Mouse (Mus musculus) C2C12 (cell line): ENCODE data around the gene Mslnl. TPM values are rescaled to one million over a fixed set of nuclear protein-coding genes. Genes with fewer than 3 reads are reported as not detected.
A peak's percentile ranks its signal among the peaks of the same experiment; 100 is the strongest.

Experiments used
- H3K27me3 ChIP-seq: one replicate; pipeline ENCODE4 v1.6.1; 2011; ENCODE audit not compliant: control insufficient read depth, insufficient read depth, insufficient read length
- H3K36me3 ChIP-seq: one replicate; pipeline ENCODE4 v1.6.1; 2011; ENCODE audit not compliant: control insufficient read depth, insufficient read depth
- H3K4me3 ChIP-seq: one replicate; pipeline ENCODE4 v1.5.1; 2011; ENCODE audit warnings: mild to moderate bottlenecking, control low read depth; ENCODE audit not compliant: poor library complexity, insufficient read depth, severe bottlenecking
- H3K79me2 ChIP-seq: one replicate; pipeline ENCODE4 v1.6.1; 2011; ENCODE audit not compliant: control insufficient read depth, insufficient read depth
- H3K79me3 ChIP-seq: one replicate; pipeline ENCODE4 v1.6.1; 2011; ENCODE audit warnings: low read depth, control low read depth
- H3ac ChIP-seq: one replicate; pipeline ENCODE3; 2011; ENCODE audit warnings: low read depth; ENCODE audit not compliant: control insufficient read depth, insufficient read length
- CEBPB ChIP-seq: IDR thresholded peaks from one replicate; pipeline ENCODE4 v1.6.1; 2011; ENCODE audit warnings: low read depth, mild to moderate bottlenecking, control low read depth, moderate library complexity
- CTCF ChIP-seq: IDR thresholded peaks from one replicate; pipeline ENCODE4 v1.5.1; 2011; ENCODE audit not compliant: control insufficient read depth, insufficient read depth, insufficient read length
- FOSL1 ChIP-seq: IDR thresholded peaks from one replicate; pipeline ENCODE4 v1.8.0; 2011; ENCODE audit warnings: mild to moderate bottlenecking, low read length; ENCODE audit not compliant: poor library complexity, insufficient read depth, severe bottlenecking
- MAX ChIP-seq: IDR thresholded peaks from one replicate; pipeline ENCODE4 v1.6.1; 2011; ENCODE audit warnings: mild to moderate bottlenecking, control low read depth
- MYOD1 ChIP-seq: IDR thresholded peaks from one replicate; pipeline ENCODE4 v1.6.1; 2011; ENCODE audit warnings: low read depth; ENCODE audit not compliant: control insufficient read depth, insufficient read length
- MYOG ChIP-seq: IDR thresholded peaks from one replicate; pipeline ENCODE4 v1.6.1; 2011; ENCODE audit not compliant: control insufficient read depth, insufficient read length; ENCODE audit errors: extremely low read depth
- USF1 ChIP-seq: IDR thresholded peaks from one replicate; pipeline ENCODE4 v1.6.1; 2011; ENCODE audit warnings: low read depth, mild to moderate bottlenecking, control low read depth, moderate library complexity
- microRNA-seq: library from miRNA; unstranded; fragments of <30 nt; microRNA quantifications from one replicate; pipeline ENCODE4, GENCODE M21; 2019; ENCODE audit warnings: borderline microRNAs expressed
- polyA plus RNA-seq: library from polyadenylated mRNA; unstranded; fragments of >200 nt; fragmentation: generic; extraction: Trizol; gene quantifications from one replicate; pipeline ENCODE4 v1.2.1, GENCODE M21; 2012; ENCODE audit warnings: missing spikeins

Mslnl gene
- polyA plus RNA-seq, 1 experiment: not detected

DNA sequence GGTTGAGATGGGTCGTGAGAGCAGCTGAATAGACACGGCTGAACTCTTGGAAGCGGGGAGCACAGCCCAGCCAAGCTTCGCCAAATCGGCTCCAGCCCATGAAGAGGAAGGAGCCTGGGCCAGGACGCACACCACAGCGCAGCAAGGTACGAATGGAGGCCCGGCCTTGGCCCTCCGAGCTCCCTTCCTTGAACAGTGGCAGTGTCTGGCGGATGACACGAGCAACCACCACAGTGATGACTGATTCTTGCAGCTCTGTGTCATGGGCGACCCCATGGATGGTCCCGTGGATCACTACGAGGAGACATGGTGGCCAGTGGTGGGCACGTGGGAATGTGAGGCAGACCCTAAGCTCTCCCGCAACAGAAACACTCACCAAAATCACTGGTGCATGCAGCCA is 59.2 kb downstream of the Mslnl start:
- H3K4me3 ChIP-seq: no peak overlapping the region
- no peaks in the 10 kb centered on the region for H3K36me3 ChIP-seq
- TF ChIP-seq CTCF (no peak), FOSL1 (no peak), MYOG (no peak), USF1 (no peak), CEBPB (no peak), MAX (no peak), MYOD1 (no peak)
- peaks cover 7% of the 10 kb centered on the region for H3K79me3 ChIP-seq
- H3K79me2 ChIP-seq: peaks cover 30% of the 10 kb centered on the region
- H3K27me3 ChIP-seq: no peaks in the 10 kb centered on the region
- H3ac ChIP-seq: no peak overlapping the region

GRCm38 (mm10) chr17:25795609-25796092 is 59.8 kb downstream of the Mslnl start, which contains the start of gene AC134908.4:
AC134908.4 (minus strand) TSS chr17:25795659.
- H3K27me3 ChIP-seq: no peaks in the 10 kb centered on the region
- TF ChIP-seq MYOD1 (no peak), FOSL1 (no peak), CEBPB (no peak), CTCF (no peak), USF1 (no peak), MAX (no peak), MYOG (no peak)
- H3K79me3 ChIP-seq: peaks cover 7% of the 10 kb centered on the region
- H3K36me3 ChIP-seq: no peaks in the 10 kb centered on the region
- peak within 1 kb of the TSS; percentile 51 for H3K4me3 ChIP-seq
- peaks cover 27% of the 10 kb centered on the region for H3K79me2 ChIP-seq
- peak within 1 kb of the TSS; percentile 66 for H3ac ChIP-seq

- H3K79me3 ChIP-seq: peaks cover 5% of the 10 kb centered on the region
- H3ac ChIP-seq: peak overlapping the region; percentile 66
Observed at GRCm38 (mm10) chr17:25796211-25796771, 60.4 kb downstream of the Mslnl start.

GRCm38 (mm10) chr17:25796951-25797369 is 61.1 kb downstream of the Mslnl start, which contains the start of gene Metrn:
Metrn (minus strand) TSS chr17:25797136.
- H3K36me3 ChIP-seq: no peaks in the 10 kb centered on the region
- peak within 1 kb of the TSS; percentile 51 for H3K4me3 ChIP-seq
- TF ChIP-seq CTCF: no peak
- no peak for TF ChIP-seq USF1
- no peaks in the 10 kb centered on the region for H3K27me3 ChIP-seq
- peaks cover 14% of the 10 kb centered on the region for H3K79me2 ChIP-seq
- H3K79me3 ChIP-seq: peaks cover 5% of the 10 kb centered on the region
- peak within 1 kb of the TSS; percentile 66 for H3ac ChIP-seq

More at GRCm38 (mm10) chr17:25796211-25796771, 60.4 kb downstream of the Mslnl start:
- Histone ChIP-seq H3K79me2 (peaks cover 21% of the 10 kb centered on the region), H3K27me3 (no peaks in the 10 kb centered on the region), H3K4me3 (peak overlapping the region; percentile 51), H3K36me3 (no peaks in the 10 kb centered on the region)
- TF ChIP-seq CEBPB (no peak), USF1 (no peak), MAX (no peak), CTCF (no peak)

Small RNA genes lying within 50 kb of the gene (microRNA-seq; reads per million reads assigned to microRNA genes)
- gene Gm25083: not detected
- gene Mir6966: 0.28 reads per million

Other genes with a start within 250 kb of the Mslnl start
- gene Sstr5, start 238.8 kb upstream of the Mslnl start, polyA plus RNA-seq: not detected
- 0.99 TPM for gene Sox8, start 165.4 kb upstream of the Mslnl start, polyA plus RNA-seq
- gene Lmf1, start 157.0 kb upstream of the Mslnl start, polyA plus RNA-seq: 14.0 TPM
- gene Gng13, start 18.9 kb upstream of the Mslnl start, polyA plus RNA-seq: not detected
- 22.8 TPM for gene Chtf18, start 8.6 kb upstream of the Mslnl start, polyA plus RNA-seq
- 20.7 TPM for gene Rpusd1, start 8.4 kb upstream of the Mslnl start, polyA plus RNA-seq
- gene Msln, start 18.3 kb downstream of the Mslnl start, polyA plus RNA-seq: 6.1 TPM
- gene Narfl, start 37.7 kb downstream of the Mslnl start, polyA plus RNA-seq: 19.3 TPM
- 14.4 TPM for gene Haghl, start 49.6 kb downstream of the Mslnl start, polyA plus RNA-seq
- 0.12 TPM for gene Ccdc78, start 50.5 kb downstream of the Mslnl start, polyA plus RNA-seq
- 46.0 TPM for gene Fam173a, start 56.9 kb downstream of the Mslnl start, polyA plus RNA-seq
- gene AC134908.4, start 59.6 kb downstream of the Mslnl start, polyA plus RNA-seq: not detected
- 64.0 TPM for gene Metrn, start 61.1 kb downstream of the Mslnl start, polyA plus RNA-seq
- gene Fbxl16, start 73.0 kb downstream of the Mslnl start, polyA plus RNA-seq: 5.7 TPM
- 14.3 TPM for gene Wdr24, start 87.6 kb downstream of the Mslnl start, polyA plus RNA-seq
- 10.8 TPM for gene Jmjd8, start 92.8 kb downstream of the Mslnl start, polyA plus RNA-seq
- gene Stub1, start 97.4 kb downstream of the Mslnl start, polyA plus RNA-seq: 246 TPM
- gene Rhbdl1, start 101.3 kb downstream of the Mslnl start, polyA plus RNA-seq: 0.40 TPM
- 0.89 TPM for gene Gm20683, start 105.7 kb downstream of the Mslnl start, polyA plus RNA-seq
- gene Rhot2, start 108.8 kb downstream of the Mslnl start, polyA plus RNA-seq: 33.9 TPM
- gene Wdr90, start 125.5 kb downstream of the Mslnl start, polyA plus RNA-seq: 16.7 TPM
- gene Mcrip2, start 132.7 kb downstream of the Mslnl start, polyA plus RNA-seq: 36.3 TPM
- gene Mettl26, start 139.0 kb downstream of the Mslnl start, polyA plus RNA-seq: 25.0 TPM
- 0.34 TPM for gene Wfikkn1, start 144.8 kb downstream of the Mslnl start, polyA plus RNA-seq
- gene Rab40c, start 183.7 kb downstream of the Mslnl start, polyA plus RNA-seq: 14.4 TPM
- 43.5 TPM for gene Pigq, start 208.9 kb downstream of the Mslnl start, polyA plus RNA-seq
- 0.46 TPM for gene Nhlrc4, start 208.9 kb downstream of the Mslnl start, polyA plus RNA-seq
- 0.02 TPM for gene A930017K11Rik, start 216.5 kb downstream of the Mslnl start, polyA plus RNA-seq
- gene Capn15, start 249.8 kb downstream of the Mslnl start, polyA plus RNA-seq: 10.6 TPM